Mouse (Mus musculus) layer of hippocampus, adult 9-10 months (tissue): Measurements from ENCODE around the gene Nsun6.

Experiments used
- DNase-seq: peaks from one replicate; pipeline ENCODE4 v3.0.0; 2022; ENCODE audit warnings: low spot score

Gene Nsun6

DNA sequence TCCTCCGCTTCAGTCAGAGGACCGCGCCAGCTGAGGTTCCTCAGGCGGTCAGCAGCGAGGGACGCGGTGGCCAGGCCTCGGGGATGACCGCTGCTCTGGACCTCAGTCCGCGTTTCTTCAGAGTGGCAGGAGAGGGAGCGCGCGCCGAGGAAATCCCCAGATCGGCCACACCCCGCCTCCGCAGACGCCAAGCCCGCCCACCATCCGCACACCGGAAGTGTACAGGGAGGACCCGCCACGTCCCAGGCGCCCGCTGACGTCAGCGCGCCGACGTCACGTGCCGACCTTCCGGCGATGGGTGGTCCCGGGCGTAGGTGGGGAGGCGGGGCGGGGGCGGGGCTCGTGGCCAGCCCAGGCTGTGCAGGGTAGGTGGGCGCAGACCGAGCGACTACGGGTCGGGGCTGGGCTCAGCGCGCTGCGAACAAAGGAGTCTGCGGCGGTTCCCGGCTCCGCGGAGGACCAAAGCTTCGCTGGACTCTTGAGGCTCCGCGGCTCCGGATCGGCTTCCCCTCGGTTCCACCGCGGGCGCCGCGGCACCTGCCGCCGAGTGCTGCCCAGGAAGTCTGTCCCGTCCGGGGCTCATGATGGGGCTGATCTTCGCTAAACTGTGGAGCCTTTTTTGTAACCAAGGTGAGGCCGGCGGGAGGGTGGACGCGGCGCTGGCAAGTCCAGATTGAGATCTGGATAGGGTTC, at the start of gene Nsun6:
Gene Nsun6, minus strand, starts transcription at position 125 of the 693 bp plus-strand sequence.
- DNase-seq = peak; percentile 71

DNA sequence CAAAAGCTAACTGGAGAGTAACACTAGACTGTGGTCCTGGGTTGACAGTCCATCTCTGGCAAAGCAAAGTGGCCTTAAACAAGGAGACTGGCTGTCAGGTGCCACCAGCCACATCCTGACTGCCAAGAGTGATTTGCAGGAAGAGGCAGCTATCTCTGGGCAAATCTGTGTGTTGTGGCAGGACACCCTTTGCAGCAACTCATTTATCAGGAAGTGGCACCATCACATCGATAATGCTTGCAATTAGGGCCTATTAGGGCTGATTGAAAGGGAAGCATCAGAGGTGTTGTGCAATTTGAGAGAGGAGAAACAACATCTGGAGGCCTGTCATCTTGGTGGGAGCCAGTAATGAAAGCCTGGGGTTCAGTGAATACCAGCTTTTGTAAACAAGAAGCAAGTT, 49.5 kb upstream of the Nsun6 start:
- no peak for DNase-seq

DNA sequence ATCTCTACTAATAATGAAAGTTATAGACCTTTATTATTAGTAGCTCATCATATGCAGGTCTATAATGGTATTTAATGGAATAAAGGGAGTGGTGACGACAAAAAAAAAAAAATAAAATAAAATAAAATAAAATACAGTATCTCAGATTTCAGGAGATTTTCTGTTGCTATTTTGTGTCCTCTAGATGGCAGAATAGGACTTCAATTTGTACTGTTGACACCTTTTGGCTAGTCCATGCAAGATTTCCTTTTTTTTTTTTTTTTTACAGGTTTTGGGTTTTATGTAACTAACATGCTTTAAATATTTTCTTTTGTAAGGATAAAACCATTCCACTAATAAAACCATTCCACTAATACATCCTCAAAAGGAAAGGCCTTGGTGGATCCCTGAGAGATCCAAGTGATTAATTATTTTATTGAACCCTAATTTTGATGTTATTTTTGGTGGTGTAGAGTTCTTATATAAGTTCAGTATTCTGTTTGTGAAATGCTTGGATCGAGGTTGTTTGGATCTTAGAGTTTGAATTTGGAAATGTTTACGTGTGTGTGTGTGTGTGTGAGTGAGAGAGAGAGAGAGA, 41.7 kb upstream of the Nsun6 start:
- no peak for DNase-seq

DNA sequence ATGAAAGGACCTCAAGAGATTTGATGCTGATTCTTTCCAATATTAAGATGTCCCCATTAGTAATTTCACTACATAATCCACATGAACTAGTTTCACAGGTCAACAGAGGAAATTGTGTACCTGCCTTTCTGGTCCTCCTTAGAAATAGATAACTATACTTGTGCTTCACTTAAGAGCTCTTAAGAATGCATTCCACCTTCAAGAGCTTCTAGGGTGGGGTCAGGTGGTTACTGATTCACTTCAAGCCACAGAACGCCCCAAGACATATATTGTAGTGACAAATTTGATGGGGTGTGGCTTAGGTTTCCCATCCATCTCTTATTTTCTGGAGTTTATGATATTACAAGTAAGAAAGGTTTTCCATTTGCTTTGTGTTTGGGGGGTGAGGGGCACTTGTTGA, 32.4 kb upstream of the Nsun6 start:
- no peak for DNase-seq

DNA sequence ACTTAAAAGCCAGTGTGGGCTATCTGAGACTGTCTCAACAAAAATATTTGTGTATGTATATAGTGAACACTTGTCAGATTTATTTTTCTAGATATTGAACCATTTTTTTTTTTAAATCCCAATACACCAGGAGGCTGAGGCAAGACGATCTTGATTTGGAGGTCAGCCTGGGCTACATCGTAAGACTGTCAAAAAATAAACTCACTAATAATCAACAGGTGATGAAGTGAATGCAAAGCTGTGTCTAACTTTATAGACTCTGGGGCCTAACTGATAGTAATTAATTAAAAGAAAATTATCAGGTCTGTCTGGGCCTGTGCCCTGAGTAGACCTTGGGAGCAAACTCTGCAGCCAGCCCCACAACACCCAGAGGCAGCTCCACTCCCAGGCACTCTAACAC, 28.8 kb upstream of the Nsun6 start:
- DNase-seq = no peak

DNA sequence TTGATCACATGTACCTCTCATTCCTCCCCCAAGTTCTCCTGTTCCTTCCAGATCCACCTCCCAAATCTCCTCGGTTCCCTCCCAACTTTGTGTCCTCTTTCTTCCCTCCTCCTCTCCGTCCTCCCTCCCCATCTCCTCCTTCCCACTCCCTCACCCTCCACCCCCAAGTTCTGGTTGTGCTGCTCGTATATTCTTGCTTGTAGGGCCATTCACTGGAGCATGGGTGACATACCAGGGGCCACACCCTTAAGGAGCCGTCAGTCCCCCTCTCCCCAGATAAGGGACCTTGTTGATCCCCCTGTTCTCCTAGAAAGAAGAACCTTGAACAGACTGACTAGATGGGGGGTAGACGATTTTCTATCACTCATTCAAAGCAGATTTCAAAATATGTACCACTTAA, 12.2 kb upstream of the Nsun6 start:
- no peak for DNase-seq

DNA sequence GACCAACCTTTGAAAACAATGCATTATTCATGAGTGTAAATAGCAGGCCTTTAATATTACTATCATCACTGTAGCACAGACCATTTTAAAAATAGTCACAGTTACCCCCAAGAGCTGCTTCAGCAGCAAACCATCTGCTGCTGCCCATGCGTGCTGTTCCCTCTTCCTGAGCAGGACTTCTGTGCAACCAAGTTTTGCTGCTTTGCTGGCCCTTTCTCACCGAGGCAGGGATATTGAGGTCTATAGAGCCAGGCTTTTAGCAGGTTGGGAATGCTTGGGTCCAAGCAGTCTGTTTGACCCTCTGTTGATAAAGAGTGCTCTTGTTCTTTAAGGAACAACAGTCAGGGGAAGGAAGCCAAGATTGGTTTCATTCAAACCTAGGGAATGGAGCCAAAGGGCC, 10.6 kb upstream of the Nsun6 start:
- DNase-seq = no peak

DNA sequence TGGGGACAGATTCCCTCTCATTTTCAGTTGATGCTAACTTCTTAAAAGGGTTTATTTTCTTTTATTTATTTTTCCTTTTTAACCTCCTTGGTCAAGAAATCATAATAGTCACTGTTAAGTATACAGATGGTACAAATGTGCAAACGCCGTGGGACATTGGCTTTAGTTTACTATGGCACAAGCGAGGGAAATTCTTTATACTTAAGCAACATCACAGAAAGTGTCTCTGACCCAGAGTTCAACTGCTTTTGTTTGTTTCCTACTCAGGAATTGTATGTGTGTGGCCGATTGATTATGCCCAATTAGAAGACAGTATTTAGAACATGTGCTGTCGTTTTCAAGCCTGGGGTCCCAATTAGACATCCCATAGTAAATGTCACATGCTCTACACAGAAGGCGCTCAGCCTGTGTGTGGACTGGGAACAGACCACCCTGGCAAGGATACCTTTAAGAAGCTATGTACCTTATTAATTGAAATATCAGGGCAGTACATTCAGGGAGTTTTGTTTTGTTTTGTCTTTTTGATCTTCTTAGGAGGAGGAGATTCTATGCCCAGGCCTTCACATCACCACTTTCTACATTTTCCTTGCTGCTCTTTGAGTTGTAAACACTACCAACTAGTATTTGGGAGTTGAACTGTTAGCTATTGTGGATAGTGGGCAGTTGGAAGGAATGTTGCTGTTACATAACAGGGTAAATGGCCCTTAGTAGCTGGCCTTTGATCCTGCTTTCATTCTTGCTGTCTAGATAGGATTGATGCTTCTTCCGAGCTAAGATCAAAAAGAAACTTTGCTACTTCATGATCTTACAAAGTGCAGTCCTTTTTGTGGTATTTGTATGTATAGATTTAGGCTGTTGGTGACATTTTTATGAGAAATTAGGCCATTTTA, 9.8 kb upstream of the Nsun6 start:
- DNase-seq = no peak

DNA sequence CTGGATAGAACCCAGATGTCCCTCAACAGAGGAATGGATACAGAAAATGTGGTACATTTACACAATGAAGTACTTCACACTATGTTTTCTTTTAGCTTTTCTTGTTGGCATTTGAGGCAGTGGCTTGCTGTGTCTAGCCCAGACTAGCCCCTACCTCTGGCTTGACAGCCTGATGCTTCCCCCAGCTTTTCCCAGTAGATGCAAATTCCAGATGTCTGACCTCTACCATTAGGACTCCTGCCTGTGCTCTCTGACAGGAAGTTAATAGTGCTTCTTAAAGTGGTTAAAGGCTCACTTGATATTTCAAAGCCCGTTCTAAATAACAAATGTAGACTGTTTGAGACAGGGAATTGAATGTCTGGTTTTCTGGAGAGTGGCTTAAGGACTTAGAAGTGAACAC, 8.9 kb upstream of the Nsun6 start:
- no peak for DNase-seq

DNA sequence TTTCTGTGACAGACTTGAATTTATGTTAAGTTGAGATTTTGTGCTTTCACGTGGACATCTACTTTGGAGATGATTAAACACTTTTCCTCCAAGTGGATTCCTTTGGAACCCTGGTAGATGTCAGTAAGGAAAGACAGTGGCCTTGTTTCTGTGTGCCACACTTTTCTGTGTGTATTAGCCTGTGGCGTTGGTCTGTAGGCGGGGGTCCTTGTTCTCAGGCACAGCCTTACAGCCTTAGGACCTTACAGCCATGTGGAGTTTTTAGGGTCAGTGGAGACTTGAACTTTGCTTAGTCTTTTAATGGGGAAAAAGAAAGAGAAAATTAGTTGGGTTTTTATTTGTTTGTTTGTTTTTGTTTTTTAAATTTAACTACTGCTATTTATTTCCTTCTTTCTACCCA, 6.0 kb upstream of the Nsun6 start:
- no peak for DNase-seq

DNA sequence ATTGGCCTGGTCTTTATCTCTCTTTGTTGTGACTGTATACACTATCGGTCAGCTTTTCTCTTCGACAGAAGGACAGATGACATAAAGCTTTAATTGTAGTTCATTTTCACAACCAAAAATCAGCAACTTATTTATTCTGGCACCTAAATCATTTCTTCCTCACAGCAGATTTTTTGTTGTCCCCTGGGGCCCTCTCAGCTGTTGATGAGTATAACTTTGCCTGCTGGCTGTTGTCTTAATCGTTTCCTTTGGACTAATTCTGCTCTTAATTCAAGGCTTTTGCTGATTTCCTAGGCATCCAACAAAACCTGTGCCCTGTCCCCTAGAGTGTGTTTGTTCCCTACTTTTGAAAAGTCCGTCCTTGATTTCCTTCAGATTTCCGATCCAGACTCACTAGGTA, 3.4 kb upstream of the Nsun6 start:
- no peak for DNase-seq

DNA sequence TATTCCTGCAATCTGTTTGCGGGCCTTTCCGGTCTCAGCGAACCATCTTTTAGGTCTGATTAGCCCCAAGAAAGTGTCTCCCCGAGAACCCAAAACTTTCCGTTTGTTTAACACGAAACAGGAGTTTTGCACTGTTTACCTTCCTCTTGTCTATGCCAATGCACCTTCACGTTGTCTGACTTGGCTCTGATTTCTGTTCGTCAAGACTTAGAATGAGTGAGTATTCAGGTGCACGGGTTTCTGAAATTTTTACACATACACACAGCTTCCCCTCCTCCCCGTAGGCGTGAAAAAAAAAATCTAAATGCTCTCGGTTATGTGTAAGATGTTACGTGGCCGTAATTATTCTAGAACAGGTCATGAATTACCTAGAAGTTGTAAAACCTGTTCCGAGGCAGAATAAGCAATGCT, 877 bp upstream of the Nsun6 start:
- DNase-seq = no peak

DNA sequence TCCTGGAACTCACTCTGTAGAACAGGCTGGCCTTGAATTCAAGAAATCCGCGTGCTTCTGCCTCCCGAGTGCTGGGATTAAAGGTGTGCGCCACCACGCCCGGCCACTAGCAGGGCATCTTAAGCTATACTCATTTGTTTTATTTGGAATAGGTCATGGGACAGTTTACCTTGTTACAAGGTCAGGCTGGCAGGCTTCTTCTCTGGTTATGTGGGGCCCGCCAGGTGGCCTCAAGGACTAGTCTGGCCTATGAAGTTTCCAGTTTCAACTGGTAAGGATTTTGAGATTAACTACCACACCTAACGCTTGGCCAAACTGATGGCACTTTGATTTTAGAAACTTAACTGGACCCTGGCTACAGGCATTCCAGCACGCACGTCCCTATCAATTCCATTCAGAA, 373 bp downstream of the Nsun6 start:
- no peak for DNase-seq

DNA sequence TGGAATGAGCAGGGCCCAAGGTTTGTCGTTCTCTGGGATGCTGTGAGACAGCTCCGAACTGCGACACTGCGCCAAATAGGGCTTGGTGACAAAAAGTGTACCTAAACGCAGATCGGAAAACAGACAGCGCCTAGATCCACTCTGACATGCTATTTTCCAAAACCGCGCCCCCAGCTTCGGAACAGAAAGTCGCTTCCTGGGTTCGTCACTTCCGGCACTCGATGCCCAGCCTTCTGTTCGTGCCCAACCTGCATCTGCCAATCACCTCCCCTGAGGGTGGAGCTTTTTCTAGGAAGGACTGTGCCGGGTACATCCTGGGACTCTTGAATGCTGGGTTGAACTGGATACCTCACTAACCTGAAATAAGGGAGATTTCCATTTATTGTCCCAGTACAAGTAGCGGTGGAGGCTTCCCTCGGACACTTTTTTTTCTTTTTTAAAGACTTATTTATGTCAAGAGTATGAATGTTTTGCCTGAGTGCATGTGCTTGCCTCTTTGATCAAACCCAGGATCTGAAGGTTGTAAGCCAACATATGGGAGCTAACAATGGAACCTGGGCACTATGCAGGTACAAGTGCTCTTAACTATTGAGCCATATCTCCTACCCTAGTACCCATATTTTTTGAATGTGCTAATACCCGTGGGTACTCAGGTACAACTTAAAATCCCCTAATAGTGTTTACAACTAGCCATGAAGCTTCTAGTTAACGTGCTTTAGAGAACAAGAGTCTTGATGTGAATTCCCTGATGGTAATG, 5.6 kb downstream of the Nsun6 start, which contains the start of gene Arl5b:
Gene Arl5b, plus strand, starts transcription at position 279 of the 757 bp plus-strand sequence.
- peak; percentile 91 for DNase-seq

DNA sequence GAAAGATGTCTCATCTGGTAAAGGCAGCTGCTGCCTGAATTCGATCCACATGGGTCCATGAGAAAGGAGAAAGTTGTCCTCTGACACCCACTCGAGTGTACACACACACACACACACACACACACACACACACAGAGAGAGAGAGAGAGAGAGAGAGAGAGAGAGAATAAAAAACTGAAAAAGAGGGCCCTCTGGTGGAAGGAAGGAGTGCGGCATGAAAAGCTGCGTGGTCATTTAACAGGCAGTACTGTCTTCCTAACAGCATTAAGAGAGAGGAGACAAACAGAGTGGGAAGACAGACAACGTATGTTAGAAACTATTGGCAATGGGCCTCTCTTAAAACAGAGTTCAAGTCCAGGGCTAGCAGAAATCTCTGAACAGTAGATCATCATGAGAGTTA, 14.5 kb downstream of the Nsun6 start:
- DNase-seq = no peak

DNA sequence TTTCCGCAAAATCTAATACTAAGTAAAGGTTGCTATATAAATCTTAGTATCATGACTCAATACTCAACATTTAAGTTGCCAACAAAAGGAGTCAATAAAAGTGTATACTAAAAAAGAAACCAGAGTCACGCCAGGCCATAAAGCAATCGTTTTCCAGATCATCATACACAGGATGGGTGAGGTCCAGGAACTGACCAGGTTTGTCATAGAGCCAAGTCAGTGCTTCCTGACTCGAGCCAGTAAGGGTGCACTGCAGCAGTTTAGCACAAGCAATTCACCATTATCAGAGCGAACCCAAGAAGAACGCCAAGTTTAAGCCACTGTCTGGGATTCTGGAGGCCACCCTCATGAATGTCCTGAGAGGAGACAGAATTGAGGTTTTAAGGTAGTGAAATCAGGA, 16.2 kb downstream of the Nsun6 start:
- DNase-seq = no peak

DNA sequence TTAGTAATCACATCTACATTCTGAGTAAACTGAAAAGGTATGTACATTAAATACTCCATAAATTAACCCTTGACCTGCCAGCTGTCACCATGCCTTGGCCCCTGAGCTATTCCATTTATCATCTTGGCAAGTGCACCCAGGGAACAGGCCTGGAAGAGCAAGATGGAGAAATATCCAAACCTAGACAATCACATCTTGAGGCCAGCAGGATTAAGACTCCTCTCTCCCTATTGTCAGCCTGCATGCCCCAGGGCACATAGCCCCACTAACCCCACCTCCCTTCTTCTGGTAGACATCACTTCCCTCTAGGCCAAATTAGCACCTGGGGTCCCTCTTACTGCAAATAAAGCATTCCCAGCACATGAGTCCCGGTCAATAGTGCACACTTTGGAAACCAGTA, 27.1 kb downstream of the Nsun6 start:
- no peak for DNase-seq

DNA sequence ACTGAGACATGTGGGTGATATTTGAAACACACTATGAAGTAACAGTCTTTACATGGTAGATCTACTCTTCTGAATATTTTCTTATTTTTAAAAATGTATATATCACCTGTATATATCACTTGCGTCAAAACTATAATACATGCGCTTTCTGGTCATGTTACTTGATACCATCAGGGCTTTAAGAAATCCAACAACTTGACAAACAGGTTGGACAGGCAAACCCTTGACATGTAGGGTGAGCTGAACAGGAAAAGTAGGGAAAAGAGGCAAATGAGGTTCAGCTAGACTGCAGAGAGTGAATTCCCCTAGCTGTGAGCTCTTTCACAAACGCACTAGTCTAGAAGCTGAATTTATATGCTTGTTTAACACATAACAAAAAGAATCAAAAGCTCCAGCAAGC, 28.1 kb downstream of the Nsun6 start:
- DNase-seq = no peak

DNA sequence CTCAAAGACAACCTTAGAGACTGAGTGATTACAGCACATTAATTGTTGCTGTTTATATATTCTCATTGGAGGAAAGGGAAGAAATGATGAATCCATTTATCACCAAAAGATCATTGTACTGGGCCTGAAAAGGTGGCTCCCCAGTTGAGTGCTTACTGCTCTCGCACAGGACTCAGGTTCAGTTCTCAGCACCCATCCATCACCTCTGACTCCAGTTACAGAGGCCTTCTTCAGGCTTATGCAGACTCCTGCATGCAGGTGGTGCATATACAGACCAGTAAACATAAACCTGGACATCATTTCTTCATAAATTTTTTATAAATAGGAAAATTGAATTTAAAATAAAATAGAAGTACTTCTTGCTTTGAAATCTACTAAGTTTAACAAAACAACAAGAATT, 46.8 kb downstream of the Nsun6 start:
- no peak for DNase-seq

DNA sequence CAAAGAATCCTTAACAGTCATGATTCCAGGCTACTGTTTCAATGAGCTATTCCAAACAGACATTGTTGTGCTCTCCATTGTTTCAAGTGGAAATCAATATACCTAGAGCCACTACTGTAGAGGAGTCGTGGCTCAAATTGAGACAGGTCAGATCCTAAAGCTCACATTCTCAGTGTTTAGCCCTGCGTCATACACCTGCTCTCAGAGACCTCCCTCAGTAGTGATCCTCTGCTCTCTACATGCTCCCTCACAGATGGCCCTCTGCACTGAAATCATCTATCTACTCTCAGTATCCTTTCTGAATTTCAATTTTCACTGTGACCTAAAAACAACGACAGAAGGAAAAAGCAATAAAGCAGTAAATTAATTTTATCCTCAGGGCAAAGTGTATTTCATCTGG, 47.3 kb downstream of the Nsun6 start:
- no peak for DNase-seq

DNA sequence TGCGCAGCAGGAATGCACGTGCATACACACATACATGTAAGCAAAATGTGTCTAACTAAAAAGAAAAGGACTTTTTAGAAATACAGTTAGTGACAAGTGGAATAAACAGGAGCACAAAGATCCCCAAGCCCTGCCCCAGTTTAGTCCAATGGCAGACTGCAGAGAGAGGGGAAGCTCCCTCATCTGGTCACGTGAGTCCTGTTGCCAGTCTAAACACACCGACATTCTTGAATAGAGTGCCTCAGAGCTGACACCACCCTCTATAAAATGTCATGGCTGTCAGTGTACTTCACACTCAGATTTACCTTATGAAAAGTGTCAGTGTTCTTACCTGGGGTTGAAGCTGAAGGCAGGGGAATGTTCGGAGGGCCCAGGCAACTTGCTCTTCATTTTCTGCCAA, 57.0 kb downstream of the Nsun6 start:
- DNase-seq = no peak

DNA sequence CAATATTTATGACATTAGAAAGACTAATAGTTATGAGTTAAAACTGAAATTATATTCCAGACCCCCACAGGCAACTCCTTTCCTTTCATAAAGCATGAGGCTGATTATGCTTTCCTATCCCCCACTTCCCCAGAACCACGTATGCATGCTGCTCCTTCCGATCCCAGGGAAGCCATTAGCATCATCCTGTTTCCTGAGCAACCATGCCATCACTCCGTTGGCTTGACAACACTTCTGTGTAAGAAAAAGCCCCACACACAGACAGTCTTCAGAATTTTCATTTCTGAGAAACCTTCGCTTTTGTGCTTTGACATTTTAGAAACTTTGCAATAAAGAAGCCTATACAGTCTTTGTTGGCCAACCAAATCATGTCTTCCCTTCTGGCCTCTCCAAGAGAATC, 58.8 kb downstream of the Nsun6 start:
- no peak for DNase-seq
